Mouse (Mus musculus): ENCODE results near the gene Hmgcl.

- TF ChIP-seq CTCF (IDR thresholded peaks at IDR 0.05) (no peak), EP300 (IDR thresholded peaks at IDR 0.05; ENCODE audit: insufficient read depth, low read depth, low read length) (no peak), POLR2A (IDR thresholded peaks at IDR 0.05; ENCODE audit: insufficient read depth, low read depth, low read length) (no peak)
Observed at GRCm38 (mm10) chr4:135986301-135986942, 40.2 kb downstream of the Hmgcl start.

Data from heart, adult 2 months (tissue).